Mouse (Mus musculus): ENCODE results near the gene Mettl24.
"Not testable (repeated sequence)": the region's sequence is repeated elsewhere in the genome, so short reads cannot be mapped to it uniquely, and the experiment has no call there.

Gene Mettl24

GRCm38 (mm10) chr10:40792115-40792514 is 109.0 kb downstream of the Mettl24 start:
- no peak for DNase-seq (ENCODE audit: low read depth in 2 of 2, low spot score in 2 of 2)

GRCm38 (mm10) chr10:40805221-40805620 is 122.1 kb downstream of the Mettl24 start:
- no peak for DNase-seq (ENCODE audit: low read depth in 2 of 2, low spot score in 2 of 2)

DNA sequence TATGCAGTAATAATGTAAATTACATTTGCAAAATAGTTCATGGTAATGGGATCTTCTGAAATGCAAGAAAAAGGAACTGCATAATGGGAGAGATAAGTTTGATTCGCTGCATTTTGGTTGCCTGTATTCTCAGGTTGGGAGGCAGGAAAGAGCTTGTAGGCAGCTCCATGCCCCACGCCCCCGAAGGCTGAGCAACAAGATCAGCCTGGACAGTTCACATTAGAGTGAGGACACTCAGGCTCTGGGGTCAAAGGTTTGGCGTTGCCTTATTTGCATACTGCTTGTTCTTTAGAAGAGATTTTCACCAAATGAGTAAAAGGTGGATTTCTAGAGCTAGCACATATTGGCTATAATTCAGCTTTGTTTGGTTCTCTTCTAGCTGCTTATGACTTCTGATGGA is 123.1 kb downstream of the Mettl24 start:
- DNase-seq (ENCODE audit: low read depth in 2 of 2, low spot score in 2 of 2): no peak

DNA sequence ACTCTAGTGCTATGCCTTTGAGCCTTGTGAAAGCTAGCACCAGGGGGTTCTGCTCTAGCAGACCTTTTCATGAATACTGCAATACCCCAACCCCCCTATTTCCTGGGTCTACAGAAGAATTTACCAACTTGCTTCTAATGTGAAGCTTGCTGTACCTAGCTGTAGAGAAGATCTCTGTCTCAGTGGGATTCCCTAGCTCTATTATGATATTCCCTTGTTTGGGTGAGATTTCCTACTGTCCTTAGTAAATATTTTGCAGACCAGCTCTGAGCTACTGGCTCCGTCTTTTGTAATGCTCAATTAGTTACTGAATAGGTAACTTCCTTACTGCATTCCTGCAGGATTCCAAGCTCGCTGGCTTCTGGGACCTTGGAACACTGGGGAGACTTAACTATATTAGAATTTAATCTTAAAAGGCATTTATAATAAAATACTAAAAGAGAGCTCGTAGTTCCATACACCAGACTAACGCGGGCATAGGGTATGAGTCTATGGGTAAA is 126.4 kb downstream of the Mettl24 start:
- DNase-seq (ENCODE audit: low read depth in 2 of 2, low spot score in 2 of 2): not testable (repeated sequence)

GRCm38 (mm10) chr10:40813627-40814026 is 130.5 kb downstream of the Mettl24 start:
- DNase-seq (ENCODE audit: low read depth in 2 of 2, low spot score in 2 of 2): no peak

DNA sequence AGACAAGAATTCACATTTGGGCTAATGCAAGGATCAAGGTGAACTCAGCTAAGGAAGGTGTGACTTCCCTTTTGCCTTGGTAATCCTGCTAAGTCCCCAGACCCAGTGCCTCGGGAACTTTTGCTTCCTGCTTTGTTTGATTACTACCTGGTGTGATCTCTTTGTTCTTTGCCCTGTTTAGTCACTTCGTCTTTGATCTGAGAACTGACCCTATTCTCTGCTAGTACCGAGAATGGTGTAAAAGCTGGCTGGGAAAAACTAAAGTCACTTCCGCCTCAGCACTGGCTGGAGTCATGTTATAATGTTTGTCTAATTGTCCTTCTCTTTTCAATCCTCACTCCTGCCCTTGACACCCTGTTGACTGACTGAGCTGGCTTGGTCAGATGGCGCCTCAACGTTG is 133.4 kb downstream of the Mettl24 start:
- no peak for DNase-seq (ENCODE audit: low read depth in 2 of 2, low spot score in 2 of 2)

DNA sequence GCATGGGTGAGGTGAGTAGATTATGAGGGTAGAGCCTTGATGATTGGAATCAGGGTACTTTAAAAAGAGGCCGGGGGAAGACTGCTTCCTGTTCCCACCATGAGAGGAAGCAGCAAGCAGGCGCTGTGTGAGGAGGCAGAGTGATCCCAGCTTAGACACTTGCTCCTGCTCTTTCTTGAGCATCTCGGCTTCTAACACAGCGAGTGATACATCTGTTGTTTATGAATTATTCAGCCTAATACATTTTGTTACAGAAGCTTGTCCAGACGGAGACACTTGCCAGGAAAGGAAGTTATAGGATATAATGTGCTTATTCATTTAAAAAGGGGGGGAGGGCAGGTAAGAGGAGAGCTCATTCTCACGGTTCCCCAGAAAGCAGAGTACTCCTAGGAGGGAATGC is 142.9 kb downstream of the Mettl24 start:
- no peak for DNase-seq (ENCODE audit: low read depth in 2 of 2, low spot score in 2 of 2)

- no peak for DNase-seq (ENCODE audit: low read depth in 2 of 2, low spot score in 2 of 2)
These were observed 144.6 kb downstream of the Mettl24 start for GRCm38 (mm10) chr10:40827706-40828105.

GRCm38 (mm10) chr10:40830312-40830711 is 147.2 kb downstream of the Mettl24 start:
- DNase-seq (ENCODE audit: low read depth in 2 of 2, low spot score in 2 of 2): no peak

GRCm38 (mm10) chr10:40831267-40831666 is 148.2 kb downstream of the Mettl24 start:
- DNase-seq (ENCODE audit: low read depth in 2 of 2, low spot score in 2 of 2): no peak

- DNase-seq (ENCODE audit: low read depth in 2 of 2, low spot score in 2 of 2): no peak
These were observed 157.0 kb downstream of the Mettl24 start for GRCm38 (mm10) chr10:40840086-40840485.

GRCm38 (mm10) chr10:40843841-40844240 is 160.8 kb downstream of the Mettl24 start:
- DNase-seq (ENCODE audit: low read depth in 2 of 2, low spot score in 2 of 2): no peak

GRCm38 (mm10) chr10:40844546-40844945 is 161.5 kb downstream of the Mettl24 start:
- no peak for DNase-seq (ENCODE audit: low read depth in 2 of 2, low spot score in 2 of 2)

GRCm38 (mm10) chr10:40845626-40846025 is 162.5 kb downstream of the Mettl24 start:
- DNase-seq (ENCODE audit: low read depth in 2 of 2, low spot score in 2 of 2): no peak

GRCm38 (mm10) chr10:40847176-40847874 is 164.2 kb downstream of the Mettl24 start:
- no peak for DNase-seq (ENCODE audit: low read depth in 2 of 2, low spot score in 2 of 2)

- DNase-seq (ENCODE audit: low read depth in 2 of 2, low spot score in 2 of 2): no peak
These were observed 167.6 kb downstream of the Mettl24 start for GRCm38 (mm10) chr10:40850644-40851043.

DNA sequence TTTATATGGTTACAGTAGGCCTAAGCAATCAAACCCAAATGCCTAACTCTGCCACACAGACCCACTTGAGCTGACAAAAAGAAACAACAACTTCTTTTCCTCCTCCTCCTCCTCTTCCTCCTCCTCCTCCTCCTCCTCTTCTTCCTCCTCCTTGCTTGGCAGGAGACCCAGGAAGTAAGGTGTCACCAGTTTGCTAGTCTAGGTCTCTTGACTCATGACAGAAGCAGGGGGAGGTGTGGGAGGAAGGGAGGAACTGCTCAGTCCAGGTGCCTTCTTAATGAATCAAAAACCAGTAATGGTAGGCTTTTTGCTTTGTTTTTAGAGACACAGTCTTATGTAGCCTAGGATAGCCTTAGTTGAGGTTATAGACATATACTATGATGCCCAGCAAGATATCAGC is 168.1 kb downstream of the Mettl24 start:
- no peak for DNase-seq (ENCODE audit: low read depth in 2 of 2, low spot score in 2 of 2)

GRCm38 (mm10) chr10:40855616-40856015 is 172.5 kb downstream of the Mettl24 start:
- DNase-seq (ENCODE audit: low read depth in 2 of 2, low spot score in 2 of 2): no peak

DNA sequence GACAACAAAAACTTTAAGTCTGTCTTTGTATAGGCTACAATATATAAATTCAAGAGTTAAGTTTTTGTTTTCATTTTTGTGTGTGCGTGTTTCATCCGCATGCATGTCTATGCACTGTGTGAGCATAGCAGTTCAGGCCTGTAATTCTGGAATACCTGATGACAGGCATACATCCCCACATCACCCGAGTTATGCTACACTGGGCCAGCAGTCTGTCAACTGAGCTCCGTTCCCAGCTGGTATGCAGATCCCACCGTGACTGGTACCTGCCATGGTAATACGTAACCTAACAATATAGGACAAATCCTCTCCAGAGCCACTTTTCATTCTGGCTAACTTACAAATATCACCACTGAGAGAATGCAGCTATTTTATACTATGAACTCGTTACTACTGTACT is 173.6 kb downstream of the Mettl24 start:
- no peak for DNase-seq (ENCODE audit: low read depth in 2 of 2, low spot score in 2 of 2)

GRCm38 (mm10) chr10:40857599-40857998 is 174.5 kb downstream of the Mettl24 start:
- no peak for DNase-seq (ENCODE audit: low read depth in 2 of 2, low spot score in 2 of 2)

Data from CD8-positive naive resting alpha-beta T cell, adult 2 months (primary cell).